Mouse (Mus musculus) liver, embryonic 14.5 days (tissue): ENCODE data around the gene Enox1. TPM values are rescaled to one million over a fixed set of nuclear protein-coding genes. Genes with fewer than 3 reads are reported as not detected.

ENCODE experiments used
- ATAC-seq: fragments of 200-750 bp; cut with Nextera tagmentation; 2 replicates; pipeline ENCODE4 v1.8.0; 2017; ENCODE audit warnings: moderate number of reproducible peaks, mild to moderate bottlenecking, moderate library complexity; ENCODE audit not compliant: insufficient read depth
- DNase-seq, 3 experiments: peaks; one replicate each; pipeline ENCODE4 v3.0.0-alpha.2; 2012 to 2013; ENCODE audit warnings: low read depth in 3 of 3, low spot score in 3 of 3
- H3K27ac ChIP-seq: fragments of 300-500 bp; sonication (generic); 2 replicates; pipeline ENCODE4 v1.5.1; 2014; ENCODE audit warnings: moderate library complexity, mild to moderate bottlenecking, control low read depth, inconsistent platforms
- H3K27me3 ChIP-seq: fragments of 300-500 bp; sonication (generic); 2 replicates; pipeline ENCODE4 v1.6.1; 2014; ENCODE audit warnings: mild to moderate bottlenecking, low read length, moderate library complexity; ENCODE audit not compliant: control insufficient read depth, insufficient read depth
- H3K36me3 ChIP-seq: fragments of 300-500 bp; sonication (generic); replicated peaks from 2 replicates; pipeline ENCODE4 v1.6.1; 2014; ENCODE audit warnings: low read depth; ENCODE audit not compliant: control insufficient read depth, insufficient read depth
- H3K4me1 ChIP-seq, 2 experiments: fragments of 200-500 bp in 1 of 2; fragments of 300-500 bp in 1 of 2; sonication (generic) in 1 of 2; replicated peaks; 2 replicates each; pipeline ENCODE4 v1.6.1; 2012 to 2014; ENCODE audit warnings: antibody characterized with exemption in 1 of 2, inconsistent platforms in 1 of 2, low read length in 1 of 2; ENCODE audit not compliant: control insufficient read depth in 2 of 2, insufficient read depth in 2 of 2
- H3K4me2 ChIP-seq: fragments of 300-500 bp; sonication (generic); 2 replicates; pipeline ENCODE4 v1.6.1; 2014; ENCODE audit warnings: low read depth, mild to moderate bottlenecking, control low read depth, moderate library complexity
- H3K4me3 ChIP-seq, 2 experiments: fragments of 200-500 bp in 1 of 2; fragments of 300-500 bp in 1 of 2; sonication (generic) in 1 of 2; 2 replicates each; pipeline ENCODE4 v1.5.1; 2012 to 2014; ENCODE audit warnings: low read depth in 2 of 2, low read length in 2 of 2, mild to moderate bottlenecking in 2 of 2, control low read depth in 1 of 2, inconsistent platforms in 1 of 2, moderate library complexity in 1 of 2; ENCODE audit not compliant: insufficient read depth in 1 of 2
- H3K9ac ChIP-seq: fragments of 300-500 bp; sonication (generic); replicated peaks from 2 replicates; pipeline ENCODE4 v1.6.1; 2014; ENCODE audit warnings: mild to moderate bottlenecking, control low read depth, moderate library complexity
- H3K9me3 ChIP-seq: fragments of 300-500 bp; sonication (generic); 2 replicates; pipeline ENCODE4 v1.6.1; 2016; ENCODE audit warnings: low read length, mixed read lengths; ENCODE audit not compliant: control insufficient read depth
- CTCF ChIP-seq: IDR thresholded peaks from 2 replicates; pipeline ENCODE4 v1.5.1; 2016; ENCODE audit warnings: antibody characterized with exemption, low read depth, control low read depth
- EP300 ChIP-seq: IDR thresholded peaks from 2 replicates; pipeline ENCODE4 v1.6.1; 2016; ENCODE audit warnings: antibody characterized with exemption, low read depth
- WGBS: fragments of 180-500 bp; shearing (Covaris S2); extraction: QIAGEN DNeasy Blood & Tissue Kit; methylation state at CpG from one replicate; pipeline ENCODE4 v1.1.7; 2014; ENCODE audit not compliant: insufficient replicate concordance; 5-methylcytosine and 5-hydroxymethylcytosine counted together
- polyA plus RNA-seq, 2 experiments: library from polyadenylated mRNA; depleted of rRNA in 1 of 2; stranded (reverse) in 1 of 2; unstranded in 1 of 2; fragments of >200 nt; fragmentation: Nextera tagmentation in 1 of 2; extraction: Ambion mirVana in 1 of 2; gene quantifications; 2 replicates each; pipeline versions ENCODE4 v1.2.1 to v1.2.3; 2012 to 2014

Gene Enox1
- polyA plus RNA-seq, 2 experiments, result 0.07 to 0.10 TPM

- Histone ChIP-seq H3K4me2 (no peak overlapping the region), H3K9me3 (no peaks in the 10 kb centered on the region), H3K27ac (no peak overlapping the region), H3K9ac (no peak overlapping the region), H3K4me3 (no peak overlapping the region), H3K36me3 (no peaks in the 10 kb centered on the region), H3K27me3 (no peaks in the 10 kb centered on the region), H3K4me1 (0 out of 4 replicates have a peak, but pooled peaks cover 0 to 1% of the 10 kb centered on the region in 2 experiments)
- WGBS, result 56% methylated on average over 5 of the region's 5 CpGs
- ATAC-seq (no peak), DNase-seq (no peak)
- TF ChIP-seq EP300 (no peak), CTCF (no peak)
Observed at GRCm38 (mm10) chr14:77474026-77474425, 317.5 kb downstream of the Enox1 start.

- DNase-seq (no peak), ATAC-seq (no peak)
- no peak for TF ChIP-seq CTCF
- TF ChIP-seq EP300, result no peak
- no peaks in the 10 kb centered on the region for H3K36me3 ChIP-seq
- H3K4me1 ChIP-seq, result 0 out of 4 replicates have a peak, but pooled peaks cover 0 to 1% of the 10 kb centered on the region in 2 experiments
- H3K9me3 ChIP-seq, result no peaks in the 10 kb centered on the region
- 61% methylated on average over 11 of the region's 11 CpGs for WGBS
- no peaks in the 10 kb centered on the region for H3K27me3 ChIP-seq
- no peak overlapping the region for H3K4me2 ChIP-seq
- no peak overlapping the region for H3K9ac ChIP-seq
- H3K4me3 ChIP-seq, result no peak overlapping the region
- no peak overlapping the region for H3K27ac ChIP-seq
Observed at GRCm38 (mm10) chr14:77475134-77475820, 318.7 kb downstream of the Enox1 start.

- ATAC-seq, result no peak
- DNase-seq, result no peak
- H3K9ac ChIP-seq, result no peak overlapping the region
- WGBS, result 67% methylated on average over 4 of the region's 4 CpGs
- H3K4me1 ChIP-seq, result 0 out of 4 replicates have a peak, but pooled peaks cover 0 to 1% of the 10 kb centered on the region in 2 experiments
- no peak overlapping the region for H3K27ac ChIP-seq
- H3K4me2 ChIP-seq, result no peak overlapping the region
- H3K27me3 ChIP-seq, result no peaks in the 10 kb centered on the region
- H3K9me3 ChIP-seq, result no peaks in the 10 kb centered on the region
- no peak overlapping the region for H3K4me3 ChIP-seq
- TF ChIP-seq CTCF (no peak), EP300 (no peak)
- H3K36me3 ChIP-seq, result no peaks in the 10 kb centered on the region
Observed at GRCm38 (mm10) chr14:77477704-77478103, 321.1 kb downstream of the Enox1 start.

GRCm38 (mm10) chr14:77478210-77478609, 321.6 kb downstream of the Enox1 start:
- Histone ChIP-seq H3K27me3 (no peaks in the 10 kb centered on the region), H3K27ac (no peak overlapping the region), H3K9me3 (no peaks in the 10 kb centered on the region), H3K4me2 (no peak overlapping the region), H3K4me3 (no peak overlapping the region), H3K36me3 (no peaks in the 10 kb centered on the region), H3K4me1 (0 out of 4 replicates have a peak, but pooled peaks cover 0 to 1% of the 10 kb centered on the region in 2 experiments), H3K9ac (no peak overlapping the region)
- WGBS, result 67% methylated on average over 7 of the region's 7 CpGs
- ATAC-seq (no peak), DNase-seq (no peak)
- no peak for TF ChIP-seq CTCF
- TF ChIP-seq EP300, result no peak

- Histone ChIP-seq H3K9me3 (no peaks in the 10 kb centered on the region), H3K4me2 (no peak overlapping the region), H3K36me3 (no peaks in the 10 kb centered on the region), H3K4me3 (no peak overlapping the region), H3K4me1 (0 out of 4 replicates have a peak, but pooled peaks cover 0 to 1% of the 10 kb centered on the region in 2 experiments), H3K27ac (no peak overlapping the region), H3K9ac (no peak overlapping the region), H3K27me3 (no peaks in the 10 kb centered on the region)
- no peak for TF ChIP-seq EP300
- ATAC-seq (no peak), DNase-seq (no peak)
- 78% methylated on average over 8 of the region's 8 CpGs for WGBS
Observed at GRCm38 (mm10) chr14:77478692-77479091, 322.1 kb downstream of the Enox1 start.
